9 mouse cellular contexts compared by ENCODE assay signal in genomic region chr7:145302488-145303285, GRCm38 (mm10). TPM values are rescaled to one million over a fixed set of nuclear protein-coding genes. Genes with fewer than 3 reads are reported as not detected.
A peak's percentile ranks its signal among the peaks of the same experiment; 100 is the strongest.
DNase-seq lines count a peak whose midpoint lies in the region; ATAC-seq lines count a peak whose summit lies in the region.
"Had no signal": no experiment of that assay in that cellular context is flagged by ENCODE, and none has a peak within 500 bp of the region (broad histone marks: within the 10 kb centered on the region; RNA-seq: fewer than 3 reads in every experiment).

No protein-coding gene starts in this region.

- 4% methylated on average over 20 of the region's 20 CpGs for WGBS in forebrain, embryonic 11.5 days

- H3K27ac ChIP-seq in forebrain, embryonic 11.5 days (ENCODE audit: low read depth, low read length) = no peak overlapping the region

- peak overlapping the region; percentile 14 for H3K4me3 ChIP-seq in forebrain, embryonic 11.5 days (ENCODE audit: low read depth, low read length)
- H3K4me3 ChIP-seq: megakaryocyte, embryonic 14.5 days had no signal

- peak overlapping the region; percentile 52 for H3K9ac ChIP-seq in forebrain, embryonic 11.5 days (ENCODE audit: low read length)

- H3K4me2 ChIP-seq in forebrain, embryonic 11.5 days (ENCODE audit: low read depth, low read length, severe bottlenecking) = peak overlapping the region; percentile 35

- no peaks in the 10 kb centered on the region; the same call in 1 of the 2 replicates for H3K4me1 ChIP-seq in forebrain, embryonic 11.5 days (replicated peaks; ENCODE audit: control insufficient read depth, insufficient read depth, low read length)
- H3K4me1 ChIP-seq: megakaryocyte, embryonic 14.5 days had no signal

- no peaks in the 10 kb centered on the region for H3K27me3 ChIP-seq in forebrain, embryonic 11.5 days (ENCODE audit: control insufficient read depth, insufficient read depth, low read length)

- peak; percentile 48 for DNase-seq in left cerebral cortex, postnatal 4 days
- no peak for DNase-seq in left cerebral cortex, postnatal 14 days (ENCODE audit: low spot score in 2 of 2)
- peak; percentile 88 for DNase-seq in forebrain, embryonic 11.5 days (ENCODE audit: low spot score)
- DNase-seq in heart, postnatal 10 days = peak; percentile 78 to 80
- peak; percentile 51 to 57 for DNase-seq in kidney, postnatal 36 days
- DNase-seq in testis, postnatal 14 days (ENCODE audit: low spot score) = peak; percentile 74
- no peak for DNase-seq in layer of hippocampus, postnatal 14 days (ENCODE audit: low spot score in 2 of 2)

- peak; percentile 94 for ATAC-seq in forebrain, embryonic 11.5 days (replicated peaks; ENCODE audit: low FRiP score)
- peak; percentile 92 for ATAC-seq in megakaryocyte-erythroid progenitor cell, adult 5-6 weeks (replicated peaks; ENCODE audit: low FRiP score, low TSS enrichment, poor library complexity, severe bottlenecking)

- H3K36me3 ChIP-seq in forebrain, embryonic 11.5 days (ENCODE audit: control insufficient read depth, insufficient read depth, low read length) = no peaks in the 10 kb centered on the region

- no peaks in the 10 kb centered on the region for H3K9me3 ChIP-seq in forebrain, embryonic 11.5 days (ENCODE audit: control insufficient read depth, low read length)
- H3K9me3 ChIP-seq: megakaryocyte, embryonic 14.5 days had no signal

- intact Hi-C loops in left cerebral cortex, postnatal 4 days (cut with DNase I) = no loop called here
- intact Hi-C loops in left cerebral cortex, postnatal 14 days (cut with DNase I) = no loop called here
- intact Hi-C loops in heart, postnatal 10 days (cut with DNase I) = no loop called here

RNA-seq across cellular contexts. Expression of gene Mrgprf, which starts 2.1 kb away (rescaled TPM):
- 1 to 10 TPM; 2.2 to 3.0 TPM for total RNA-seq in left cerebral cortex, postnatal 4 days (2021)
- 1 to 10 TPM; 2.1 to 2.2 TPM for total RNA-seq in left cerebral cortex, postnatal 14 days (2021)
- polyA plus RNA-seq in forebrain, embryonic 11.5 days (2014; fragmentation: Nextera tagmentation; extraction: Ambion mirVana) = 0.20 and 0.25 TPM in 2 replicates
- total RNA-seq in heart, postnatal 10 days (2021) = 1 to 10 TPM; 7.1 to 8.0 TPM
- total RNA-seq in megakaryocyte-erythroid progenitor cell, adult 5-6 weeks (2014; fragmentation: Nextera tagmentation) = not detected in 2 replicates
- not detected in 2 replicates for total RNA-seq in megakaryocyte-erythroid progenitor cell, adult 5-6 weeks (2017)
- 1 to 10 TPM in 1 of 2 experiments, under 1 TPM in 1; 0.88 to 1.1 TPM for total RNA-seq in layer of hippocampus, postnatal 14 days (2021)

RNA-seq across cellular contexts. Expression of gene Mrgprd, which starts 11.9 kb away (rescaled TPM):
- not detected for total RNA-seq in left cerebral cortex, postnatal 4 days (2021)
- not detected for total RNA-seq in left cerebral cortex, postnatal 14 days (2021)
- polyA plus RNA-seq in forebrain, embryonic 11.5 days (2014; fragmentation: Nextera tagmentation; extraction: Ambion mirVana) = not detected in 2 replicates
- not detected for total RNA-seq in heart, postnatal 10 days (2021)
- not detected in 2 replicates for total RNA-seq in megakaryocyte-erythroid progenitor cell, adult 5-6 weeks (2014; fragmentation: Nextera tagmentation)
- not detected in 2 replicates for total RNA-seq in megakaryocyte-erythroid progenitor cell, adult 5-6 weeks (2017)
- total RNA-seq in layer of hippocampus, postnatal 14 days (2021) = not detected

RNA-seq across cellular contexts. Expression of gene Tpcn2, which starts 18.9 kb away (rescaled TPM):
- 1 to 10 TPM; 4.7 to 5.0 TPM for total RNA-seq in left cerebral cortex, postnatal 4 days (2021)
- total RNA-seq in left cerebral cortex, postnatal 14 days (2021) = 1 to 10 TPM; 3.4 to 3.6 TPM
- 2.4 and 2.8 TPM in 2 replicates for polyA plus RNA-seq in forebrain, embryonic 11.5 days (2014; fragmentation: Nextera tagmentation; extraction: Ambion mirVana)
- 1 to 10 TPM; 5.5 to 7.6 TPM for total RNA-seq in heart, postnatal 10 days (2021)
- 17.2 and 19.8 TPM in 2 replicates for total RNA-seq in megakaryocyte-erythroid progenitor cell, adult 5-6 weeks (2014; fragmentation: Nextera tagmentation)
- total RNA-seq in megakaryocyte-erythroid progenitor cell, adult 5-6 weeks (2017) = 2.8 and 3.6 TPM in 2 replicates
- total RNA-seq in layer of hippocampus, postnatal 14 days (2021) = 1 to 10 TPM; 5.4 to 7.2 TPM

Comparison
In these comparisons a context has a peak if more than half of its experiments do, and no peak if none do; other contexts are left out.
1. DNase-seq: peak in left cerebral cortex, postnatal 4 days (single experiment), forebrain, embryonic 11.5 days (single experiment), heart, postnatal 10 days (2 of 2), kidney, postnatal 36 days (2 of 2) and testis, postnatal 14 days (single experiment); none in left cerebral cortex, postnatal 14 days (0 of 2) and layer of hippocampus, postnatal 14 days (0 of 2).